Mouse (Mus musculus) embryonic facial prominence, embryonic 12.5 days (tissue): Measurements from ENCODE around the gene Gle1. TPM values are rescaled to one million over a fixed set of nuclear protein-coding genes. Genes with fewer than 3 reads are reported as not detected.

Experiments used
- ATAC-seq: fragments of 200-750 bp; cut with Nextera tagmentation; 2 replicates; pipeline ENCODE4 v1.8.0; 2017; ENCODE audit not compliant: insufficient number of reproducible peaks, insufficient read depth, low FRiP score, low TSS enrichment
- H3K27ac ChIP-seq: fragments of 300-500 bp; sonication (generic); 2 replicates; pipeline ENCODE4 v1.5.1; 2016; ENCODE audit warnings: mild to moderate bottlenecking
- H3K27me3 ChIP-seq: fragments of 300-500 bp; sonication (generic); 2 replicates; pipeline ENCODE4 v1.6.1; 2016; ENCODE audit warnings: mild to moderate bottlenecking, moderate library complexity
- H3K36me3 ChIP-seq: fragments of 300-500 bp; sonication (generic); 2 replicates; pipeline ENCODE4 v1.6.1; 2016; ENCODE audit warnings: mild to moderate bottlenecking
- H3K4me1 ChIP-seq: fragments of 300-500 bp; sonication (generic); 2 replicates; pipeline ENCODE4 v1.6.1; 2016
- H3K4me2 ChIP-seq: fragments of 300-500 bp; sonication (generic); replicated peaks from 2 replicates; pipeline ENCODE4 v1.6.1; 2016; ENCODE audit warnings: mild to moderate bottlenecking, moderate library complexity
- H3K4me3 ChIP-seq: fragments of 300-500 bp; sonication (generic); 2 replicates; pipeline ENCODE4 v1.5.1; 2016; ENCODE audit warnings: mild to moderate bottlenecking
- H3K9ac ChIP-seq: fragments of 300-500 bp; sonication (generic); 2 replicates; pipeline ENCODE4 v1.6.1; 2016; ENCODE audit warnings: mild to moderate bottlenecking, moderate library complexity
- H3K9me3 ChIP-seq: fragments of 300-500 bp; sonication (generic); 2 replicates; pipeline ENCODE4 v1.6.1; 2016; ENCODE audit warnings: mild to moderate bottlenecking, moderate library complexity
- WGBS: fragments of 180-500 bp; shearing (Covaris S2); methylation state at CpG from one replicate; pipeline ENCODE4 v1.1.7; 2016; 5-methylcytosine and 5-hydroxymethylcytosine counted together
- polyA plus RNA-seq: library from polyadenylated mRNA; unstranded; fragments of >200 nt; fragmentation: Nextera tagmentation; extraction: Ambion mirVana; gene quantifications from 2 replicates; pipeline ENCODE4 v1.2.1, GENCODE M21; 2016

Gene Gle1
- polyA plus RNA-seq, 1 experiment from 2014 or later = 69.3 TPM

- H3K4me1 ChIP-seq = peaks cover 30% of the 10 kb centered on the region
- H3K9me3 ChIP-seq = no peaks in the 10 kb centered on the region
- WGBS = 2% methylated on average over 28 of the region's 41 CpGs
- H3K4me2 ChIP-seq = peak overlapping the region; percentile 61
- ATAC-seq = peak; percentile 13; the same call in 1 of the 2 replicates
- peak overlapping the region; percentile 83 for H3K4me3 ChIP-seq
- H3K9ac ChIP-seq = peak overlapping the region; percentile 90
- H3K27me3 ChIP-seq = no peaks in the 10 kb centered on the region
- H3K27ac ChIP-seq = peak overlapping the region; percentile 86
- H3K36me3 ChIP-seq = peaks cover 18% of the 10 kb centered on the region
Measured at GRCm38 (mm10) chr2:29965906-29966305, 30.7 kb downstream of the Gle1 start.

- peaks cover 32% of the 10 kb centered on the region for H3K4me1 ChIP-seq
- H3K4me3 ChIP-seq = peak overlapping the region; percentile 83
- peak overlapping the region; percentile 61 for H3K4me2 ChIP-seq
- 0 out of 2 replicates have a peak overlapping the region, but pooled peaks have one; percentile 90 for H3K9ac ChIP-seq
- H3K9me3 ChIP-seq = no peaks in the 10 kb centered on the region
- H3K27me3 ChIP-seq = no peaks in the 10 kb centered on the region
- peaks cover 18% of the 10 kb centered on the region for H3K36me3 ChIP-seq
- ATAC-seq = no peak
- H3K27ac ChIP-seq = no peak overlapping the region
- 72% methylated on average over 2 of the region's 2 CpGs for WGBS
Measured at GRCm38 (mm10) chr2:29966826-29967225, 31.6 kb downstream of the Gle1 start.

GRCm38 (mm10) chr2:29967768-29968167 is 32.5 kb downstream of the Gle1 start:
- peaks cover 18% of the 10 kb centered on the region for H3K36me3 ChIP-seq
- H3K4me2 ChIP-seq = peak overlapping the region; percentile 61
- 66% methylated on average over 5 of the region's 5 CpGs for WGBS
- peaks cover 34% of the 10 kb centered on the region for H3K4me1 ChIP-seq
- ATAC-seq = no peak
- no peak overlapping the region; the same call in 1 of the 2 replicates for H3K4me3 ChIP-seq
- no peaks in the 10 kb centered on the region for H3K27me3 ChIP-seq
- no peak overlapping the region for H3K27ac ChIP-seq
- no peaks in the 10 kb centered on the region for H3K9me3 ChIP-seq
- no peak overlapping the region for H3K9ac ChIP-seq

- 69% methylated on average over 5 of the region's 5 CpGs for WGBS
- H3K27ac ChIP-seq = no peak overlapping the region
- H3K36me3 ChIP-seq = peaks cover 18% of the 10 kb centered on the region
- no peak for ATAC-seq
- peaks cover 36% of the 10 kb centered on the region for H3K4me1 ChIP-seq
- no peak overlapping the region for H3K9ac ChIP-seq
- H3K27me3 ChIP-seq = no peaks in the 10 kb centered on the region
- no peak overlapping the region for H3K4me2 ChIP-seq
- no peaks in the 10 kb centered on the region for H3K9me3 ChIP-seq
- H3K4me3 ChIP-seq = no peak overlapping the region
Measured at GRCm38 (mm10) chr2:29968638-29969037, 33.4 kb downstream of the Gle1 start.

- WGBS = 76% methylated on average over 9 of the region's 9 CpGs
- H3K27ac ChIP-seq = peak overlapping the region; percentile 67
- no peak for ATAC-seq
Measured at GRCm38 (mm10) chr2:29971838-29972635, 36.8 kb downstream of the Gle1 start.

GRCm38 (mm10) chr2:29973525-29973924 is 38.3 kb downstream of the Gle1 start:
- no peak overlapping the region for H3K4me3 ChIP-seq
- H3K4me1 ChIP-seq = peaks cover 11% of the 10 kb centered on the region; the same call in 1 of the 2 replicates
- H3K27me3 ChIP-seq = no peaks in the 10 kb centered on the region
- peaks cover 30% of the 10 kb centered on the region for H3K36me3 ChIP-seq
- no peak overlapping the region for H3K9ac ChIP-seq
- ATAC-seq = no peak
- no peak overlapping the region for H3K4me2 ChIP-seq
- no peak overlapping the region for H3K27ac ChIP-seq
- no peaks in the 10 kb centered on the region for H3K9me3 ChIP-seq
- WGBS = 33% methylated on average over 1 of the region's 2 CpGs

More at GRCm38 (mm10) chr2:29971838-29972635, 36.8 kb downstream of the Gle1 start:
- H3K27me3 ChIP-seq = no peaks in the 10 kb centered on the region
- H3K4me3 ChIP-seq = no peak overlapping the region
- H3K9ac ChIP-seq = no peak overlapping the region
- peaks cover 24% of the 10 kb centered on the region for H3K4me1 ChIP-seq
- H3K9me3 ChIP-seq = no peaks in the 10 kb centered on the region
- peaks cover 28% of the 10 kb centered on the region for H3K36me3 ChIP-seq
- H3K4me2 ChIP-seq = no peak overlapping the region

- Histone ChIP-seq H3K27me3 (no peaks in the 10 kb centered on the region), H3K4me3 (no peak overlapping the region), H3K27ac (no peak overlapping the region), H3K9me3 (no peaks in the 10 kb centered on the region), H3K9ac (no peak overlapping the region), H3K4me2 (no peak overlapping the region), H3K4me1 (0 out of 2 replicates have a peak, but pooled peaks cover 3% of the 10 kb centered on the region), H3K36me3 (peaks cover 48% of the 10 kb centered on the region)
- no peak for ATAC-seq
Measured at GRCm38 (mm10) chr2:29977307-29977706, 42.1 kb downstream of the Gle1 start.

- Histone ChIP-seq H3K4me2 (no peak overlapping the region), H3K36me3 (peaks cover 75% of the 10 kb centered on the region), H3K4me3 (no peak overlapping the region), H3K9ac (no peak overlapping the region), H3K4me1 (no peaks in the 10 kb centered on the region), H3K27ac (no peak overlapping the region), H3K9me3 (no peaks in the 10 kb centered on the region), H3K27me3 (no peaks in the 10 kb centered on the region)
- WGBS = 85% methylated on average over 1 of the region's 1 CpGs
- ATAC-seq = no peak
Measured at GRCm38 (mm10) chr2:29980661-29981060, 45.4 kb downstream of the Gle1 start.

GRCm38 (mm10) chr2:29991962-29992361 is 56.7 kb downstream of the Gle1 start:
- Histone ChIP-seq H3K4me3 (no peak overlapping the region), H3K4me2 (no peak overlapping the region), H3K27me3 (no peaks in the 10 kb centered on the region), H3K27ac (no peak overlapping the region), H3K36me3 (peaks cover 95% of the 10 kb centered on the region), H3K9me3 (no peaks in the 10 kb centered on the region), H3K4me1 (no peaks in the 10 kb centered on the region), H3K9ac (no peak overlapping the region)
- 69% methylated on average over 2 of the region's 2 CpGs for WGBS
- no peak for ATAC-seq

GRCm38 (mm10) chr2:30009101-30009500 is 73.9 kb downstream of the Gle1 start:
- no peak overlapping the region for H3K9ac ChIP-seq
- H3K27me3 ChIP-seq = no peaks in the 10 kb centered on the region
- peaks cover 94% of the 10 kb centered on the region for H3K36me3 ChIP-seq
- H3K4me3 ChIP-seq = no peak overlapping the region
- no peaks in the 10 kb centered on the region for H3K4me1 ChIP-seq
- ATAC-seq = no peak
- H3K4me2 ChIP-seq = no peak overlapping the region
- WGBS = 73% methylated on average over 1 of the region's 1 CpGs
- H3K9me3 ChIP-seq = no peaks in the 10 kb centered on the region
- H3K27ac ChIP-seq = no peak overlapping the region
